Mouse (Mus musculus): Measurements from ENCODE around the gene Ipmk.

- TF ChIP-seq MAFK (IDR thresholded peaks at IDR 0.05; ENCODE audit: insufficient read depth, low read depth, low read length) (no peak), ZNF384 (IDR thresholded peaks at IDR 0.05; ENCODE audit: low read depth, low read length) (no peak), HCFC1 (IDR thresholded peaks at IDR 0.05; ENCODE audit: borderline replicate concordance, insufficient read depth, low read length) (no peak), ZC3H11A (IDR thresholded peaks at IDR 0.05; ENCODE audit: borderline replicate concordance, low read depth, low read length) (no peak), CHD2 (IDR thresholded peaks at IDR 0.05; ENCODE audit: low read depth, low read length) (no peak)
Observed at GRCm38 (mm10) chr10:71346722-71347508, 648 bp upstream of the Ipmk start.

All from ES-E14 (cell line).